Mouse (Mus musculus): ENCODE data around the gene Cdca7l. TPM values are rescaled to one million over a fixed set of nuclear protein-coding genes. Genes with fewer than 3 reads are reported as not detected.

Gene Cdca7l
- polyA plus RNA-seq, 1 experiment from 2014 or later: 20.4 TPM

DNA sequence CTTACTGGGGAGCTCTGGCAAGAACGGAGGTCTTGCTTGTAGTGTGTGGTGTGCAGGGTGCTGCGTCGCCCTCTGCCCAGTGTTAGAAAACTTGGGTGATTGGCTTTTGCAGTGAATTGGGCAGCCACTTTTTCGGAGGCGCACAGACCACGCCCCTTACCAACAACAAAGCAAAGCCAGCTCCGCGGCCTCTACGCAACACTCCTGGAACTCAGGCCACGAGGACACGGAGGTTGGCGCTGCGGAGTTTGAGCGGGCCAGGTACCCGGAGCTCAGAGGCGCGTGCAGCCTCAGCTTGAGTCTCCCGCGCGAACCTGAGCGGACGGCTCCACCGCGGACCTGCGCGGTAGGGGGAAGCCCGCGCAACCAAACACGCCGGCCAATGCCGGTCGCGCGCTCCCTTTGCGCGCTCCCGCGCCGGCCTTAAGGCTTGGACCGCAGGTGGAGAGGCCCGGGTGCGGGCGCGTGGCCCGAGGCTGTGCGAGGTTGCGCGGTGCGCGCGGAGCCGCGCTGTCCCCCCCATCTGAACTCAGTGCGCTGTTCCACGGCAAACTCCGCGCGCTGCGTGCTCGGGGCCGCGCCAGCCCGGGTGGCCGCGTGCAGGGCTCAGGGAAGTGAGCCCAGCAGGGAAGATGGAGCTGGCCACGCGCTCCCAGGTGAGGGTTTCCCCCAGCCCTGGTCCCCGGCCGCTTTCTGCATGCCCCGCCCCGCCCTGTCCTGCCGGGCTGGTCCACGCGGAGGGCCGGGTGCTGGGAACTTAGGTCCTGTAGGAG is 39.4 kb downstream of the Cdca7l start:
- H3K36me3 ChIP-seq (ENCODE audit: poor library complexity, severe bottlenecking): no peaks in the 10 kb centered on the region
- H3K27ac ChIP-seq: peak overlapping the region; percentile 31; the same call in 1 of the 2 replicates
- peak; percentile 95 for ATAC-seq
- under 1% methylated on average over 74 of the region's 75 CpGs for WGBS
- peak overlapping the region; percentile 83 for H3K9ac ChIP-seq
- H3K4me1 ChIP-seq: peaks cover 13% of the 10 kb centered on the region; the same call in 1 of the 2 replicates
- peaks cover 7% of the 10 kb centered on the region; the same call in 1 of the 2 replicates for H3K27me3 ChIP-seq
- no peaks in the 10 kb centered on the region for H3K9me3 ChIP-seq (replicated peaks)
- H3K4me2 ChIP-seq: peak overlapping the region; percentile 97
- peak overlapping the region; percentile 85 for H3K4me3 ChIP-seq

- Histone ChIP-seq H3K36me3 (ENCODE audit: poor library complexity, severe bottlenecking) (no peaks in the 10 kb centered on the region), H3K9me3 (replicated peaks) (no peaks in the 10 kb centered on the region), H3K9ac (peak overlapping the region; percentile 83), H3K4me1 (peaks cover 13% of the 10 kb centered on the region; the same call in 1 of the 2 replicates), H3K27ac (no peak overlapping the region), H3K4me3 (peak overlapping the region; percentile 85), H3K27me3 (peaks cover 3% of the 10 kb centered on the region; the same call in 1 of the 2 replicates), H3K4me2 (peak overlapping the region; percentile 97)
- no peak for ATAC-seq
- 1% methylated on average over 15 of the region's 15 CpGs for WGBS
Measured at GRCm38 (mm10) chr12:117844075-117844408, 40.0 kb downstream of the Cdca7l start.

DNA sequence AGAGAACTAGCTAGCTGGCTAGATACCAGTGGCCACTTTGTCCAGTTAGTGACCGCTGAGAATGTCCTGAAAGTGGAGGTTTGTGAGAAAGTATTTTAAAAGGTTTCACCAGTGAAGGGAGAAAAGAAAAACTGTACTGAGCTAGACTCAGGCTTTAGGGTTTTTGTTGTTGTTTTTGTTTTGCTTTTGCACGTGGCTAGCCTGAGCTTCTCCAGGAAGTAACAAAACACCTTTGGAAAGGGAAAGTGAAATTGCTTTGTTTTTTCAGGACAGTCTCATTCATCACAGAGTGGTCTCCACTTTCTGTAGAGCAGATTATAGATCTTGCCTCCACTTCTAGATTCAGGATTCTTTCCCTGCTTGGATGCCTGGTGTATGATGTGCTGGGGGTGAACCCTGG is 40.8 kb downstream of the Cdca7l start:
- Histone ChIP-seq H3K4me2 (peak overlapping the region; percentile 97), H3K9ac (no peak overlapping the region), H3K27me3 (peaks cover 3% of the 10 kb centered on the region; the same call in 1 of the 2 replicates), H3K36me3 (ENCODE audit: poor library complexity, severe bottlenecking) (no peaks in the 10 kb centered on the region), H3K4me3 (peak overlapping the region; percentile 85), H3K4me1 (peaks cover 13% of the 10 kb centered on the region; the same call in 1 of the 2 replicates), H3K9me3 (replicated peaks) (no peaks in the 10 kb centered on the region), H3K27ac (no peak overlapping the region)
- 24% methylated on average over 2 of the region's 2 CpGs for WGBS
- no peak for ATAC-seq

DNA sequence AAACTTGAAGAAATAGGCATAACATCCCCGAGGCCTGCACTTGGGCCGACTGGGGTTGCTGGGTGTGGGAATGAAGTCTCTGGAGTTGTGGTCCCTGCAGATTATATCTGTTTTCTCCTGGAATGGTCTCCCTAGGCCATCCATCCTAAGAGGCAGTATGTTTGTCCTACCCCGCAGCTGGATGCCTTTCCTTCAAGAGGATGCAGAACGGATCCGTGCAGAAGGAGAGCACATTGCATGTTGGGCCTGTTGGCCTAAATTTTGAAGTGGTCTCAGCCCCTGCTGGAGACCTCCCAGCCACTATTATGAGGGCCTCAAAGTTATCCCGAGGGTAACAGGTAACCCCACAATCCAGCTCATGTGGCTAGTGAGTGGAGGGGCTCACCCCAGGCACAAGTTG is 44.5 kb downstream of the Cdca7l start:
- H3K27me3 ChIP-seq: no peaks in the 10 kb centered on the region
- H3K4me2 ChIP-seq: no peak overlapping the region
- WGBS: 93% methylated on average over 6 of the region's 6 CpGs
- no peak overlapping the region for H3K4me3 ChIP-seq
- no peaks in the 10 kb centered on the region for H3K36me3 ChIP-seq (ENCODE audit: poor library complexity, severe bottlenecking)
- ATAC-seq: no peak
- H3K9me3 ChIP-seq (replicated peaks): no peaks in the 10 kb centered on the region
- no peak overlapping the region for H3K27ac ChIP-seq
- peaks cover 13% of the 10 kb centered on the region; the same call in 1 of the 2 replicates for H3K4me1 ChIP-seq
- H3K9ac ChIP-seq: no peak overlapping the region

GRCm38 (mm10) chr12:117850472-117850871 is 46.4 kb downstream of the Cdca7l start:
- no peak overlapping the region for H3K27ac ChIP-seq
- ATAC-seq: no peak
- H3K27me3 ChIP-seq: no peaks in the 10 kb centered on the region
- no peak overlapping the region for H3K4me2 ChIP-seq
- H3K36me3 ChIP-seq (ENCODE audit: poor library complexity, severe bottlenecking): no peaks in the 10 kb centered on the region
- no peak overlapping the region for H3K4me3 ChIP-seq
- H3K9ac ChIP-seq: no peak overlapping the region
- 17% methylated on average over 10 of the region's 10 CpGs for whole genome bisulfite sequencing
- H3K9me3 ChIP-seq (replicated peaks): no peaks in the 10 kb centered on the region
- H3K4me1 ChIP-seq: 0 out of 2 replicates have a peak, but pooled peaks cover 4% of the 10 kb centered on the region

DNA sequence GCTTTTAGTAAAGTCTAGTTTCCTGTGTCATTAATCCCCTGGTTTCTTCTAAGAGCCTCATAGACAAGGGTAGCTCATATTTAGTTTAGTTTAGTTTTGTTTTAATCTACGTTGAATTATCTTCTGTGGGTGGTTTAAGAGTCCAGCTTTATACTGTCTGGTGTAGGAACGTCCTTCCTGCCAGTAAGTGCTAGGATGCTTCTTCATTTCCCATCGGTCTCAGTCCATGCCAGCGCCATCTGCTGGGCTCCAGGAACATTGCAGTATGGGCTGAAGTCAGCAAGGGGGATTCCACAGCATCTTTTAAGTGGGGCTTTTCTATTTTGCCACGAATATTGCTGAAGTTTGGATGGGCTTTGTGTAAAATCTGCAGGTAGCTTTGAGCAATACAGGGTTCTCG is 49.2 kb downstream of the Cdca7l start:
- Histone ChIP-seq H3K27me3 (no peaks in the 10 kb centered on the region), H3K36me3 (ENCODE audit: poor library complexity, severe bottlenecking) (no peaks in the 10 kb centered on the region)
- ATAC-seq: peak; percentile 59; the same call in 1 of the 2 replicates

DNA sequence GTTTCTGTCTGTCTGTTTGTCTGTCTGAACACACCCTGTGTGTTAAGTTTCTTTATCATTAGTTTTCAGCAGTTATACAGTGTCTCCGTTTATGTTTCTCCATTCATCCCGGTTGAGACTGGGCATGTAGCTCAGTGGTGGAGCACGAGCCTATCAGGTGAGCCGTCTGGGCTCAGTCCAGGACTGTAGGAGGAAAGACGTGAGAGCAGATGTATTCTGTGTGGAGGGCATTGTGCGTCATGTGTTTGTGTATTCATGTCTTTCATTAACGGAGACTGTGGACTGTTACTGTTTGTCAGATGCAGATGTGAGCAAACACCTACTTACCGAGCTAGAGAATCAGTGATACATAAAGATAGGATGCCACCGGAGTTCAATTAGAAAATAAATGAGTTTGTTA is 52.9 kb downstream of the Cdca7l start:
- Histone ChIP-seq H3K9me3 (replicated peaks) (no peaks in the 10 kb centered on the region), H3K27me3 (no peaks in the 10 kb centered on the region), H3K9ac (no peak overlapping the region), H3K27ac (no peak overlapping the region), H3K4me3 (no peak overlapping the region), H3K4me1 (no peaks in the 10 kb centered on the region), H3K36me3 (ENCODE audit: poor library complexity, severe bottlenecking) (no peaks in the 10 kb centered on the region), H3K4me2 (no peak overlapping the region)
- ATAC-seq: no peak
- WGBS: 75% methylated on average over 9 of the region's 9 CpGs

More for the DNA sequence above, 49.2 kb downstream of the Cdca7l start:
- no peak overlapping the region for H3K9ac ChIP-seq
- no peak overlapping the region for H3K4me2 ChIP-seq
- 0 out of 2 replicates have a peak, but pooled peaks cover 4% of the 10 kb centered on the region for H3K4me1 ChIP-seq
- WGBS: 27% methylated on average over 6 of the region's 6 CpGs
- H3K4me3 ChIP-seq: no peak overlapping the region
- no peaks in the 10 kb centered on the region for H3K9me3 ChIP-seq (replicated peaks)
- no peak overlapping the region for H3K27ac ChIP-seq

- H3K36me3 ChIP-seq (ENCODE audit: poor library complexity, severe bottlenecking): no peaks in the 10 kb centered on the region
Measured at GRCm38 (mm10) chr12:117857884-117858283, 53.8 kb downstream of the Cdca7l start.

GRCm38 (mm10) chr12:117860840-117861239 is 56.8 kb downstream of the Cdca7l start:
- H3K4me1 ChIP-seq: no peaks in the 10 kb centered on the region
- ATAC-seq: no peak
- WGBS: 78% methylated on average over 7 of the region's 7 CpGs
- H3K9me3 ChIP-seq (replicated peaks): no peaks in the 10 kb centered on the region
- H3K4me2 ChIP-seq: no peak overlapping the region
- no peak overlapping the region for H3K9ac ChIP-seq
- no peak overlapping the region for H3K4me3 ChIP-seq
- no peaks in the 10 kb centered on the region for H3K27me3 ChIP-seq
- no peaks in the 10 kb centered on the region for H3K36me3 ChIP-seq (ENCODE audit: poor library complexity, severe bottlenecking)
- H3K27ac ChIP-seq: no peak overlapping the region

More at GRCm38 (mm10) chr12:117857884-117858283, 53.8 kb downstream of the Cdca7l start:
- WGBS: 95% methylated on average over 6 of the region's 6 CpGs
- H3K27ac ChIP-seq: no peak overlapping the region
- H3K4me1 ChIP-seq: no peaks in the 10 kb centered on the region
- no peak for ATAC-seq
- H3K9me3 ChIP-seq (replicated peaks): no peaks in the 10 kb centered on the region
- H3K4me3 ChIP-seq: no peak overlapping the region
- no peak overlapping the region for H3K4me2 ChIP-seq
- no peak overlapping the region for H3K9ac ChIP-seq
- no peaks in the 10 kb centered on the region for H3K27me3 ChIP-seq

- no peak overlapping the region for H3K4me2 ChIP-seq
- no peak overlapping the region for H3K4me3 ChIP-seq
- no peaks in the 10 kb centered on the region for H3K4me1 ChIP-seq
- H3K27ac ChIP-seq: no peak overlapping the region
- ATAC-seq: no peak
- no peaks in the 10 kb centered on the region for H3K36me3 ChIP-seq (ENCODE audit: poor library complexity, severe bottlenecking)
- WGBS: 75% methylated on average over 3 of the region's 3 CpGs
- H3K27me3 ChIP-seq: no peaks in the 10 kb centered on the region
- H3K9ac ChIP-seq: no peak overlapping the region
- H3K9me3 ChIP-seq (replicated peaks): no peaks in the 10 kb centered on the region
Measured at GRCm38 (mm10) chr12:117861249-117861648, 57.2 kb downstream of the Cdca7l start.

DNA sequence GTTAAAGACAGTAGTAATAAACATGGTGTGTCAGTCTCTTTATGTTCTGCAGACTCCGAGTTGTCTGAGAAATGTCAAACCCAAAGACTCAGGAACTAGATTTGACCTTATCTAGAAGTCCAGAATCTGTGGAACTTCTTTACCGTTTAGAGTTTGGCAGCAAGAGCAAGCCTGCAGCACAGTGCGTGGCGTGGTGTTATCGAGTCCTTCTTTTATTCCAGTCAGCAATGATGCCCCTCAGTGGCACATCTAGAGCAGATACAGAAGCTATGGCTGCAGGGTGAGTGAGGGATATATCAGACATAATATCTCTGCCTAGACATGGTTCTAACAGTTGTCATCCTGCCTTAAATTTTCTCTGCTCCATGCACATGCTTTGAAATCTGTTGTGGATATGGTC is 58.6 kb downstream of the Cdca7l start:
- no peak overlapping the region for H3K27ac ChIP-seq
- no peaks in the 10 kb centered on the region for H3K9me3 ChIP-seq (replicated peaks)
- H3K9ac ChIP-seq: no peak overlapping the region
- 93% methylated on average over 5 of the region's 5 CpGs for WGBS
- no peak for ATAC-seq
- no peaks in the 10 kb centered on the region for H3K36me3 ChIP-seq (ENCODE audit: poor library complexity, severe bottlenecking)
- H3K4me1 ChIP-seq: no peaks in the 10 kb centered on the region
- H3K27me3 ChIP-seq: no peaks in the 10 kb centered on the region
- no peak overlapping the region for H3K4me2 ChIP-seq
- H3K4me3 ChIP-seq: no peak overlapping the region

- H3K36me3 ChIP-seq (ENCODE audit: poor library complexity, severe bottlenecking): peaks cover 22% of the 10 kb centered on the region
- H3K4me3 ChIP-seq: no peak overlapping the region
- no peak overlapping the region for H3K27ac ChIP-seq
- ATAC-seq: no peak
- no peak overlapping the region for H3K4me2 ChIP-seq
- no peak overlapping the region for H3K9ac ChIP-seq
- WGBS: 88% methylated on average over 4 of the region's 4 CpGs
- H3K4me1 ChIP-seq: no peaks in the 10 kb centered on the region
- 0 out of 2 replicates have a peak, but pooled peaks cover 4% of the 10 kb centered on the region for H3K9me3 ChIP-seq (replicated peaks)
- no peaks in the 10 kb centered on the region for H3K27me3 ChIP-seq
Measured at GRCm38 (mm10) chr12:117867708-117868564, 63.8 kb downstream of the Cdca7l start.
